Comparison of ENCODE assay signal across 8 mouse cellular contexts in the genomic region with DNA sequence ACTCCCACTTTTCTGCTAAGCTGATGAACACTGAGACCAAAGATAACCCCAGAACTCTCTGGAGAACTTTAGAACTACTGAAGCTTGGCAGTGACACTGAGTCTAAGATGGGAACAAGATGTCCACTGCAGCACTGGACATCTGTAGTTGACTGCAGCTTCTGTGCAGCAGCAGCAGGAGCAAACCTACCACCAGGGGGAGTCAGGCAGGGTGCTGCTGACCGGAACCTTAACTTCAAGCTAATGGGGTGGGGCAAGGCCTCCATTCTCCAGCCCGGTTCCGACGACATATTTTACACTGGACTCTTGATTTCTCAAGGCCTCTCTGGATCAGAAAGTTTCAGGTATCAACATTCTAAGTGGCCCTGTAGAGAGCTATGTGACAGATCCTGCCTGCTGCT. TPM values are rescaled to one million over a fixed set of nuclear protein-coding genes. Genes with fewer than 3 reads are reported as not detected.
DNase-seq lines count a peak whose midpoint lies in the region; ATAC-seq and TF ChIP-seq lines count a peak whose summit lies in the region.

No protein-coding gene starts in this region.

- H3K9ac ChIP-seq in midbrain, embryonic 11.5 days (ENCODE audit: low read length) = no peak overlapping the region
- no peak overlapping the region for H3K9ac ChIP-seq in midbrain, embryonic 16.5 days (ENCODE audit: low read depth, low read length)

- H3K36me3 ChIP-seq in midbrain, embryonic 11.5 days (ENCODE audit: control insufficient read depth, insufficient read depth, low read length) = peaks cover 14% of the 10 kb centered on the region
- peaks cover 24% of the 10 kb centered on the region for H3K36me3 ChIP-seq in midbrain, embryonic 16.5 days (ENCODE audit: control insufficient read depth, insufficient read depth, low read length)

- TF ChIP-seq CTCF in brain, embryonic 14.5 days (IDR thresholded peaks at IDR 0.05; ENCODE audit: borderline replicate concordance, extremely low read depth, insufficient read depth, insufficient read length) = peak; percentile 73
- peak; percentile 82 for TF ChIP-seq CTCF in lung, adult 2 months (IDR thresholded peaks at IDR 0.05; ENCODE audit: insufficient read depth, low read length)

- WGBS in midbrain, embryonic 11.5 days = 74% methylated on average over 4 of the region's 4 CpGs
- WGBS in midbrain, embryonic 16.5 days = 54% methylated on average over 4 of the region's 4 CpGs
- WGBS in lung, adult 2 months = 22% methylated on average over 4 of the region's 4 CpGs

- ATAC-seq in midbrain, embryonic 11.5 days (ENCODE audit: low FRiP score) = no peak
- ATAC-seq in midbrain, embryonic 16.5 days = no peak

- peak; percentile 43 to 61 for DNase-seq in cerebellum, postnatal 14 days
- no peak for DNase-seq in cerebellum, adult 8-10 months
- DNase-seq in midbrain, embryonic 11.5 days (ENCODE audit: low spot score, missing footprints) = peak; percentile 91
- DNase-seq in brain, embryonic 14.5 days (ENCODE audit: low read depth) = peak; percentile 34
- peak; percentile 37 for DNase-seq in lung, adult 2 months
- DNase-seq in T-cell, adult 2 months (ENCODE audit: low spot score) = no peak
- DNase-seq in left cerebral cortex, postnatal 36 days (ENCODE audit: low spot score in 2 of 2) = no peak

- H3K27me3 ChIP-seq in midbrain, embryonic 11.5 days (ENCODE audit: control insufficient read depth, insufficient read depth, low read length) = no peaks in the 10 kb centered on the region
- H3K27me3 ChIP-seq in midbrain, embryonic 16.5 days (ENCODE audit: control insufficient read depth, insufficient read depth, low read depth, low read length) = no peaks in the 10 kb centered on the region

- no peak overlapping the region for H3K4me2 ChIP-seq in midbrain, embryonic 11.5 days
- H3K4me2 ChIP-seq in midbrain, embryonic 16.5 days (ENCODE audit: low read length) = no peak overlapping the region

- no peak overlapping the region for H3K27ac ChIP-seq in midbrain, embryonic 11.5 days (ENCODE audit: low read depth, low read length)
- H3K27ac ChIP-seq in midbrain, embryonic 16.5 days (ENCODE audit: low read length) = no peak overlapping the region

- peaks cover 26% of the 10 kb centered on the region for H3K4me1 ChIP-seq in midbrain, embryonic 11.5 days (ENCODE audit: control insufficient read depth, insufficient read depth, low read length)
- H3K4me1 ChIP-seq in midbrain, embryonic 16.5 days (ENCODE audit: control insufficient read depth, insufficient read depth, low read length) = peaks cover 30% of the 10 kb centered on the region
- H3K4me1 ChIP-seq in lung, adult 2 months (ENCODE audit: control insufficient read depth, insufficient read depth, low read length) = peaks cover 18% of the 10 kb centered on the region

- no peak overlapping the region for H3K4me3 ChIP-seq in midbrain, embryonic 11.5 days (ENCODE audit: low read depth, low read length)
- no peak overlapping the region for H3K4me3 ChIP-seq in midbrain, embryonic 16.5 days (ENCODE audit: low read depth, low read length)
- H3K4me3 ChIP-seq in lung, adult 2 months (replicated peaks; ENCODE audit: extremely low read depth, low read depth, low read length) = no peak overlapping the region

- no peaks in the 10 kb centered on the region for H3K9me3 ChIP-seq in midbrain, embryonic 11.5 days (ENCODE audit: control insufficient read depth, low read length)
- no peaks in the 10 kb centered on the region for H3K9me3 ChIP-seq in midbrain, embryonic 16.5 days (replicated peaks; ENCODE audit: control insufficient read depth, low read length, poor library complexity, severe bottlenecking)

- no peak for TF ChIP-seq POLR2A in brain, embryonic 14.5 days (IDR thresholded peaks at IDR 0.05; ENCODE audit: borderline replicate concordance, extremely low read depth, insufficient read depth, insufficient read length, poor library complexity, severe bottlenecking)
- no peak for TF ChIP-seq POLR2A in lung, adult 2 months (IDR thresholded peaks at IDR 0.05; ENCODE audit: borderline replicate concordance, extremely low read depth, low read depth, low read length)

- intact Hi-C loops in left cerebral cortex, postnatal 36 days (cut with DNase I) = no loop called here

RNA-seq across cellular contexts. Expression of a gene that starts 3.4 kb away (rescaled TPM):
- polyA plus RNA-seq in midbrain, embryonic 11.5 days (2014; fragmentation: Nextera tagmentation; extraction: Ambion mirVana) = 96.5 and 99.5 TPM in 2 replicates
- polyA plus RNA-seq in midbrain, embryonic 16.5 days (2015; fragmentation: Nextera tagmentation; extraction: Ambion mirVana) = 134 and 137 TPM in 2 replicates
- 119 and 181 TPM in 2 replicates for polyA plus RNA-seq in brain, embryonic 14.5 days (2012; rRNA removed)
- 27.6 and 30.9 TPM in 2 replicates for polyA plus RNA-seq in lung, adult 2 months (2012; rRNA removed)
- total RNA-seq in left cerebral cortex, postnatal 36 days (2021) = 10 to 100 TPM; 45.7 to 46.8 TPM

RNA-seq across cellular contexts. Expression of a gene that starts 3.5 kb away (rescaled TPM):
- 631 and 654 TPM in 2 replicates for polyA plus RNA-seq in midbrain, embryonic 11.5 days (2014; fragmentation: Nextera tagmentation; extraction: Ambion mirVana)
- polyA plus RNA-seq in midbrain, embryonic 16.5 days (2015; fragmentation: Nextera tagmentation; extraction: Ambion mirVana) = 376 and 399 TPM in 2 replicates
- 1,440 and 1,580 TPM in 2 replicates for polyA plus RNA-seq in brain, embryonic 14.5 days (2012; rRNA removed)
- polyA plus RNA-seq in lung, adult 2 months (2012; rRNA removed) = 348 and 458 TPM in 2 replicates
- 100 to 1,000 TPM; 223 to 256 TPM for total RNA-seq in left cerebral cortex, postnatal 36 days (2021)

RNA-seq across cellular contexts. Expression of a gene that starts 4.4 kb away (rescaled TPM):
- 11.6 and 15.2 TPM in 2 replicates for polyA plus RNA-seq in midbrain, embryonic 11.5 days (2014; fragmentation: Nextera tagmentation; extraction: Ambion mirVana)
- 30.7 and 32.6 TPM in 2 replicates for polyA plus RNA-seq in midbrain, embryonic 16.5 days (2015; fragmentation: Nextera tagmentation; extraction: Ambion mirVana)
- 24.6 and 30.1 TPM in 2 replicates for polyA plus RNA-seq in brain, embryonic 14.5 days (2012; rRNA removed)
- 6.8 and 10.1 TPM in 2 replicates for polyA plus RNA-seq in lung, adult 2 months (2012; rRNA removed)
- total RNA-seq in left cerebral cortex, postnatal 36 days (2021) = 10 to 100 TPM; 26.7 to 27.0 TPM

RNA-seq across cellular contexts. Expression of a gene that starts 9.1 kb away (rescaled TPM):
- polyA plus RNA-seq in midbrain, embryonic 11.5 days (2014; fragmentation: Nextera tagmentation; extraction: Ambion mirVana) = 46.5 and 48.4 TPM in 2 replicates
- polyA plus RNA-seq in midbrain, embryonic 16.5 days (2015; fragmentation: Nextera tagmentation; extraction: Ambion mirVana) = 58.6 and 59.2 TPM in 2 replicates
- polyA plus RNA-seq in brain, embryonic 14.5 days (2012; rRNA removed) = 51.2 and 56.7 TPM in 2 replicates
- polyA plus RNA-seq in lung, adult 2 months (2012; rRNA removed) = 18.0 and 21.0 TPM in 2 replicates
- 10 to 100 TPM; 33.2 to 34.0 TPM for total RNA-seq in left cerebral cortex, postnatal 36 days (2021)

RNA-seq across cellular contexts. Expression of a gene that starts 9.2 kb away (rescaled TPM):
- polyA plus RNA-seq in midbrain, embryonic 11.5 days (2014; fragmentation: Nextera tagmentation; extraction: Ambion mirVana) = 49.0 and 54.0 TPM in 2 replicates
- 90.1 and 97.5 TPM in 2 replicates for polyA plus RNA-seq in midbrain, embryonic 16.5 days (2015; fragmentation: Nextera tagmentation; extraction: Ambion mirVana)
- polyA plus RNA-seq in brain, embryonic 14.5 days (2012; rRNA removed) = 60.6 and 68.5 TPM in 2 replicates
- 65.5 and 68.0 TPM in 2 replicates for polyA plus RNA-seq in lung, adult 2 months (2012; rRNA removed)
- total RNA-seq in left cerebral cortex, postnatal 36 days (2021) = 100 to 1,000 TPM in 1 of 2 experiments, 10 to 100 TPM in 1; 95.5 to 106 TPM

Comparison
In these comparisons a context has a peak if more than half of its experiments do, and no peak if none do; other contexts are left out.
1. DNase-seq: peak in cerebellum, postnatal 14 days (2 of 2), midbrain, embryonic 11.5 days (single experiment), brain, embryonic 14.5 days (single experiment) and lung, adult 2 months (single experiment); none in cerebellum, adult 8-10 months (single experiment), T-cell, adult 2 months (single experiment) and left cerebral cortex, postnatal 36 days (0 of 2).